Mouse (Mus musculus) spleen, postnatal 14 days (tissue): Measurements from ENCODE around the gene Akr1c19.
"Not testable (repeated sequence)": the region's sequence is repeated elsewhere in the genome, so short reads cannot be mapped to it uniquely, and the experiment has no call there.

Source experiments
- DNase-seq, 2 experiments: peaks; one replicate each; pipeline ENCODE4 v3.0.0; 2021 to 2022; ENCODE audit warnings: low spot score in 2 of 2

Akr1c19 gene

DNA sequence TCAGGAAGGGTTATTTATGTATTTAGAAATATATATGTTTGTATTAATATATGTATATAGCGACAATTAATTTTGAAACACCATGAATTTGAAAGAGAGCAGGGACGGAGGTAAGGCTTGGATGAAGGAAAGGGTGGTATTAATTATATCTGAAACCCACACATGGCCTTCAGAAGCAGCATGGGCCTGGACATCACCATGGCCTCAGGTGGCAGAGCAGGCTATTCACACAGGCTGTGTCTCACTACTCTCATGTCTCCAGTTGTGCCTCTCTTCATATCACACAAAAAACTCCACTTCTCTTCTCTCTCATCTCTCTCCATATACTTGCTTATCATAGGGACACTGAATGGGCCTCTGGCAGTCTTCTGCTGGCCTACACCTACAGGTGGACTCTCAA, 37.0 kb downstream of the Akr1c19 start:
- not testable (repeated sequence) for DNase-seq

DNA sequence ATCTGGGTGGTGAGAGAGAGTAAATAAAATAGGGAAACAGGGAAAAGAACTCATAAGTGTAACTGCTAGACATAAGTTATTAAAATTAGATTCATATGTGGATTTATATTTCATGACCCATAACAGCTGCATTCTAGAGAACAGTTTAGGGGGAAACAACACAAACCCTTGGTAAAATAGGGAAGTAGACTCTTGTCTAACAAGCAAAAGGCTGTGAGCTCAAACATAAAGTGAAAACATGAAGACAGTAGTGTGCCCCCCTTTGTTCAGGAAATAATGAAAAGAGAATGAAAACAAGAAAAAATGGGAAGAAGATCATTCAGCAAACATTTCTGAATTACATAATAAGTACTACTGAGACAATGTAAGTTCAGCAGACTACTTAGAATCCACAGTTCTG, 42.4 kb downstream of the Akr1c19 start:
- no peak for DNase-seq

DNA sequence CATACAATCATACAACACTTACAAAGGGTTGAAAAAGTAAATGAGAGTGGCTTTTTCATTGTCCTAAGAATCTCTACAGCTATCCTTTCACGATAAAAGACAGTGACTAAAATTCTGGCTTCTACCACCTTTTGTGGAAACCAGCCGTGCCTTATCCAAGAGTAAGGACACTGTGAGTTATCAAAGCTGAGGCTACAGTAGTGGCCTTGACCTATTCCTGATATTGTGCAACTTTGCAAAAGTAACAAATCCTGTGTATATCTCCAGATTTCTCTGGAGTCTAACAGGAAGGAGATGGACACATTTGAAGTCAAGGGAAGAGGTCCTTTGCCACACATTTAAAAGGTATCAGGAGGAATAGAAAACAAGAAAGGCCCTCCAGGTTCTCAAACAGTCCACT, 49.0 kb downstream of the Akr1c19 start:
- no peak for DNase-seq

- DNase-seq, result no peak
Observed at GRCm38 (mm10) chr13:4279284-4279683, 50.8 kb downstream of the Akr1c19 start, which contains the start of gene Akr1c12. TSS of gene Akr1c12 (minus strand) at chr13:4279433.

DNA sequence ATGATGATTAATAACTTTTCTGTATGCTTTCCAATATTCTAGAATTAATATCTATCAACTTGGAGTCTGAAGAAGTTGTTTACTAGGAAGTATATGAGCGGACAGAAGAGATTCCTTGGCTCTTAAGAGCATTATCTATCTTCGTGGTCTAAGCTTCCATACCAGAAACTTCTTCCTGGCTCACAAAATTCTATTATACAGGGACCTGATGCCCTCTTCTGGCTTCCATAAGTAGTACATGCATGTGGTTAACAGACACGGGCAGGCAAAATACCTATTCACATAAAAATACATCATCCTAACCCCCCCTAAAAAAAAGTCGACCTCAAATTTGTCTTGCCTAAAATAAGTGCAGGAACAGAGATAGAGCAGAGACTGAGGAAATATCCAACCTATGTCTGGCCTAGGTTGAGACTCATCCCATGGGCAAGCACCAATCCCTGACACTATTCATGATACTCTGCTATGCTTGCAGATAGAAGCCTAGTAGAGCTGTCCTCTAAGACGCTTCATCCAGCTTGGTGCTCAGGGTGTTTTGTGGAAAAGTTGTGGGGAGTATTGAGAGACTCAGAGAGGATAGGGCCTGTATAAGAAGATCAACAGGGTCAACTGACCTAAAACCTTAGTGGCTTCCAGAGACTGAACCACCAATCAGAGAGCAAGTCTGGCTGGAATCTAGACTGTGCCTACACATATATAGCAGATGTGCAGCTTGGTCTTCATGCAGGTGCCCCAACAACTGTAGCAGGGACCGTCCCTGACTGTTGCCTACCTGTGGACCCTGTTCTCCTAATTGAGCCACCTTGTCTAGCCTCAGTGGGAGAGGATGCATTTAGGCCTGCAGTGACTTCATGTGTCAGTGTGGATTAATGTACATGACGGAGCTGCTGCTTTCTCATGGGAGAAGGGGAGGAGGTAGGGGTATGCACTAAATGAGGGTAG, 53.2 kb downstream of the Akr1c19 start:
- no peak for DNase-seq

DNA sequence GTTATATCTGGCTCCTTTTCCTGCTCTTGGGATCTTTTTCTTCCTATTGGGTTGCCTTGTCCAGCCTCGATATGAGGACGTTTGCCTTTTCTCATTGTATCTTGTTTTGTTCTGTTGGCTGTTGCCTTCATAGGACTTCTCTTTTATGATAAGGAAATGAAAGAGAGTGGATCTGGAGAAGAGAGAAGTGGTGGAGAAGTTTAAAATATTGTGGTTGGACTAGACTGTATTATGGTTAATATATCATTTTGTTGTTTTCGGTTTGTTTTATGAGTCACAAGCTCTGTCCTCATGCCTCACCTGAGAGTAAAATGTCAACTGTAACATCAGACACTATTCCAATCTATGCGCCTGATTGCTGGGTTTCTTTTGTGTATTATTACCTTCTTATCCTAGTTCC, 68.5 kb downstream of the Akr1c19 start:
- DNase-seq, result no peak
